Mouse (Mus musculus) natural killer cell, adult 2 months (primary cell): ENCODE results near the gene Hist1h1d.
"Not testable (repeated sequence)": the region's sequence is repeated elsewhere in the genome, so short reads cannot be mapped to it uniquely, and the experiment has no call there.

Source experiments
- DNase-seq, 2 experiments: peaks; one replicate each; pipeline ENCODE4 v3.0.0; 2022; ENCODE audit warnings: low spot score in 2 of 2

Gene Hist1h1d

GRCm38 (mm10) chr13:23546694-23547093 is 6.4 kb upstream of the Hist1h1d start:
- no peak for DNase-seq

- no peak for DNase-seq
Observed at GRCm38 (mm10) chr13:23550761-23551145, 2.3 kb upstream of the Hist1h1d start.

GRCm38 (mm10) chr13:23551146-23551834 is 1.8 kb upstream of the Hist1h1d start, which contains the start of gene Hist1h4f:
Gene Hist1h4f (minus strand): TSS chr13:23551648.
- DNase-seq: peak; percentile 66 to 80

- DNase-seq: no peak
Observed at GRCm38 (mm10) chr13:23551931-23552914, 839 bp upstream of the Hist1h1d start.

GRCm38 (mm10) chr13:23554393-23554792 is 1.3 kb downstream of the Hist1h1d start:
- DNase-seq: no peak

GRCm38 (mm10) chr13:23554925-23555838 is 2.1 kb downstream of the Hist1h1d start:
- peak; percentile 54 to 67 for DNase-seq

- DNase-seq: peak; percentile 52 to 61
Observed at GRCm38 (mm10) chr13:23555839-23556416, 2.9 kb downstream of the Hist1h1d start.

GRCm38 (mm10) chr13:23556906-23557305 is 3.8 kb downstream of the Hist1h1d start:
- DNase-seq: no peak

GRCm38 (mm10) chr13:23560699-23561098 is 7.6 kb downstream of the Hist1h1d start:
- DNase-seq: not testable (repeated sequence)

- DNase-seq: not testable (repeated sequence)
Observed at GRCm38 (mm10) chr13:23561531-23561882, 8.4 kb downstream of the Hist1h1d start.

- peak; percentile 93 to 95 for DNase-seq
Observed at GRCm38 (mm10) chr13:23561883-23562659, 9.0 kb downstream of the Hist1h1d start, which contains the start of gene Hist1h3e. Gene Hist1h3e (minus strand): TSS chr13:23562369.

- peak; percentile 56 to 57 for DNase-seq
Observed at GRCm38 (mm10) chr13:23562699-23563462, 9.8 kb downstream of the Hist1h1d start.

- DNase-seq: no peak
Observed at GRCm38 (mm10) chr13:23564482-23564881, 11.4 kb downstream of the Hist1h1d start.

GRCm38 (mm10) chr13:23570261-23571021 is 17.4 kb downstream of the Hist1h1d start:
- not testable (repeated sequence) for DNase-seq

- DNase-seq: peak; percentile 71 to 75
Observed at GRCm38 (mm10) chr13:23571022-23571503, 18.0 kb downstream of the Hist1h1d start, which contains the start of the genes Hist1h2ae and Hist1h2bg. Gene Hist1h2ae (minus strand): TSS chr13:23571220. Gene Hist1h2bg (plus strand): TSS chr13:23571396.

- DNase-seq: not testable (repeated sequence)
Observed at GRCm38 (mm10) chr13:23571504-23572217, 18.6 kb downstream of the Hist1h1d start.

GRCm38 (mm10) chr13:23572218-23573033 is 19.4 kb downstream of the Hist1h1d start:
- DNase-seq: no peak
